Mouse (Mus musculus): Measurements from ENCODE around the gene Tmem200a.

Gene Tmem200a

DNA sequence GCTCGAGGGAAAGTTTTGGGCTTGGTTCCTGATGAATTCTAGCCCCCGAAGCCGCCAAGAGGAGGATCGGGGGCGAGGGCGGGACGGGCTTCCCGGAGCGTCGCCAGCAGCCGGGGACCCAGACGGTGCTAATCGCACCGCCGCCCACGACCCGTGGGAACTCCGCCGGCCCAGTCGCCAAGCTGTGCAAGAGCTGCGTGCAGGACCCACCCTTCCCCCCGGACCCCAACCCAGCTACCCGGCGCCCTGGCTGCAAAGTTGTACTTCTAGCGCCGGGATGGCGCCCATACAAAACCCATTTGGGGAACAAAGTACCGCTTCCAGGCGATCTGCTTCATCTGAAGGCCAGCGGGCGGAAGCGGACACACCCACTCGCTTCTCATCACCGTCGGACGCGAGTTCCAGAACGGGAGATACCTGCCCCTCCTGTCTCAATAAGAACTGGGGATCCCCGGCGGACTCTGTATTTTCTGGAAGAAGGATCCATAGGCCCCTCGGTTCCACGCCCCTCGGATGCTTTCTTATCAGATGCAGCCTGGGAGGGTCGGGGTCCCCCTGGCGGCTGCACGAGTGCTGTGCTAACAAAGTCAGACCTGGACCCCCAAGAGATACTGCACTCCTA is at the start of gene Tmem200a:
Gene Tmem200a, minus strand, starts transcription at position 532 of the 622 bp plus-strand sequence.
- peak; percentile 30 for DNase-seq

DNA sequence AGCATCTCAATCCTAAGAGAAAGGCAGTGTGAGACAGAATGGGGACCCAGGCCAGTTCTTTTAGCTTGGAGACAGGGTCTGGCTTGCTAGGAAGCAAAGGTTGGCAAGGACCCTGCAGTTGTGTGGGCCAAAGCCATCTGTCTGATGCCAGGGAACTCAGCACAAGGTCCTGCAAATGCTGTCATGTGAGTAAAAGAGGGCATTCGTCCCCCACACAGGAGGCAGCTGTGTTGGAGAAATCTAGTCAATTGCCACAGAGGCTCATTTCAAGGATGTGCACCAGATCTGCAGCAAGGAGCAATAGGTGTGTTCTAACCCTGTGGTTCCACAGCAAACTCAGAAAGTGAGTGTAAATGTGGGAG is 41.0 kb upstream of the Tmem200a start:
- DNase-seq = no peak

DNA sequence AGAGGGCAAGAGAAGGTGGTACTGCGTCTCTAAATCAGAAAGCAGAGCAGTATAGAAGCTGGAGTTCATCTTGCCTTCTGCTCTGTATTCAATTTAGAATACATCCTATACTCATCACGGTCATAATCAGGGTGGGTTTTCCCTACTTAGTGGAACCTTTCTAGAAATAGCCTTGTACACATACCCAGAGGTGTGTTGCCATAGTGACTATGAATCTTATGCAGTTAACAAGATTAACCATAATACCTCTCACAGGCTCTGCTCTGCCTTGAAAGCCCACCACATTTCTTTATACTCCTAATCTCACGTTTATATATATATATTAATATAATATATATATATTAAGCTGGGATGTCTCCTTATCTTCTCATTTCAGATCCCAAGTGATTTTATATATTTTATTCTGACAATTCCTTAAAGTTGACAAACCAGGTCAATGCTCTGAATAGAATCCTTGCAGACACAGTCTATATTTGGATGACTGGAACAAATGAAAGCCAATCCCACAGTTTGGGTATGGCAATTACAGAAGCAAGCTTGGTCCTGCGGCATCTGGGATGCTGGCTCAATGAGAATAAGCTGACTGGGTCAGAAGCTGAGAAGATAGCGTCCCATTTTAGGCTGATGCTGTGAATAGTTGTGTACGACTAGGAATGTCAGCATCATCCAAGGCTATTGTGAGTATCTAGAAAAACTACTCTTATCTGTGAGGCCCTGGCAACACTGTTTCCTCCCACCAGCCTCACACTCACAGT is 40.4 kb upstream of the Tmem200a start:
- no peak for DNase-seq

DNA sequence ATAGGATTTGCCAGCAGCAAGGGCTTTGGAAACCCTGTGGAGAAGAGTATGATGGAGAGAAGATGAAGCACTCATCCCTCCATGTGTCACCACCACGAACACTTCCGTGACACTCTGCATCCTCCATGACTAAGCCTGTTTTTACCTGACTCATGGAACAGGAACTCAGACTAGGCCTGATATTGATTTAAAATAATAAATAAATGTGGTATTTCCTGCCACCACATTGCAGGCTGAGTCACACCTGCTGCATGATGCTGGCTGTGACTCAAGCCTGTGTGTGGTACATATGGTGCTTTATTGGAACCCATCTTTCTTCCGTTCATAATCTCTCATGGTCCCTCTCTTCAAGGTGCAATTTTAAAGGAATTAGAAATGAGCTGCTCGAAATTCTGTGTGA is 35.6 kb upstream of the Tmem200a start:
- no peak for DNase-seq

DNA sequence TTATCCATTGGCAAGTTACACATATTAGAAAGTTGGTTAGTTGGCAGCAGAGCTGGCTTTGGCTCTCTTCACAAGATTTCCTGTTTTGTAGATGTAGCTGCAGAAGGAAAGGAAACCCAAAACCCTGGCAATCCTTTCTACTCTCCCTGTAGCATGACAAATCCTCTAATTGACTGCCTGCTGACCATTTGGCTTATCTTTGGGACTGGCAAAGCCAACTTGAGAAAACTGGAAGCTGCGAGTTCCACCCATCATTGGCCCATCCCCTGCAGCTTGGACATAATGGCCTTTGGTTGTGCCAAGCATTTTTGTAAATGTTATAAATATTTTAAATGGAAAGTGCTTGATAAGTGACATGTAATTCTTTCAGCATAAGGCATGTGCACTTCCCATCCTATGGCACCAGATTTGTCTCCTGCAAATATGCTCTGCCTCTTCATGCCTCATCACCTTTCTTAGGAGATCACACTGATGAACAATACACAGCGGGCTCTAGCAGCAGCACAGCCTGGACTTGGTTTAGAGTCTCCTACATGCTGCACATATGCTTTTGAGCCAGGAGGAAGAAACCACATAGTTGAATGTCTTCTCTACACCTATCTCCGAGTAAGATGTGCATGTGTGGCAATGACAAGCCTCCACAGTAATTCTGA is 24.6 kb upstream of the Tmem200a start:
- DNase-seq = no peak

DNA sequence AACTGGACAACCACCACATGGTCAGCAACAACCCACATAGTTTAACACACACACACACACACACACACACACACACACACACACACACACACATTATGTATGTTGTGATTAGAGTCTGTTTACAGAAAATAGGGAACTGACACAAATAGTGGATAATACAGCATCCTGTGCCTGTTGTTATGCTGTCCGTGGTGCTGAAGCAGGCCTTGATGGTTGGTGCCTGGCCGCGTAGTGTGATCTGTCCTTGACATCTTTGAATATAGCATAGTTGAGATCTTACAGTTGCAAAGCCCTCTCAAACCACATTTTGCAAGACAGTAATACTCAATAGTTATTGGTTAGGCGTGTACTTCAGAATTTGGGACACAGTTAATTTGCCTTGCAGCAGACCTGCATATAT is 3.2 kb upstream of the Tmem200a start:
- DNase-seq = no peak

DNA sequence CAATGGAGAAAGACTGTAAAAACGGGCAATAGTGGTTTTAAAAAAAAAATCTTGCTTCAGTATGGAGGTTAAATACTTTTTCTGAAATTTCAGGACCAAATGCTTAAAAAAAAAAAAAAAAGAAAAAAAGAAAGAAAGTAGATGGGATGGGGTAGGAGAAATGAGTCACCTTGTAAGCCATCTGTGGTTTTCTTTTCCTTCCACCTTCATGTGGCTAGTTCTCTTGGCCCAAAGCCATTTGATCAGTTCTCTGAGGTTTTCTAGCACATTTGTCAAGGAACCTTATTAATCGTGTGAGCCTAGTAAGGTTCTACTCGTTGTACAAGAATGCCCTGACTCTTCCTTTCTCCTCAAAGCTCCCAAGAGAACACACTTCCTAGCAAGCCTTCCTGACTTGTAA is 826 bp upstream of the Tmem200a start:
- DNase-seq = no peak

DNA sequence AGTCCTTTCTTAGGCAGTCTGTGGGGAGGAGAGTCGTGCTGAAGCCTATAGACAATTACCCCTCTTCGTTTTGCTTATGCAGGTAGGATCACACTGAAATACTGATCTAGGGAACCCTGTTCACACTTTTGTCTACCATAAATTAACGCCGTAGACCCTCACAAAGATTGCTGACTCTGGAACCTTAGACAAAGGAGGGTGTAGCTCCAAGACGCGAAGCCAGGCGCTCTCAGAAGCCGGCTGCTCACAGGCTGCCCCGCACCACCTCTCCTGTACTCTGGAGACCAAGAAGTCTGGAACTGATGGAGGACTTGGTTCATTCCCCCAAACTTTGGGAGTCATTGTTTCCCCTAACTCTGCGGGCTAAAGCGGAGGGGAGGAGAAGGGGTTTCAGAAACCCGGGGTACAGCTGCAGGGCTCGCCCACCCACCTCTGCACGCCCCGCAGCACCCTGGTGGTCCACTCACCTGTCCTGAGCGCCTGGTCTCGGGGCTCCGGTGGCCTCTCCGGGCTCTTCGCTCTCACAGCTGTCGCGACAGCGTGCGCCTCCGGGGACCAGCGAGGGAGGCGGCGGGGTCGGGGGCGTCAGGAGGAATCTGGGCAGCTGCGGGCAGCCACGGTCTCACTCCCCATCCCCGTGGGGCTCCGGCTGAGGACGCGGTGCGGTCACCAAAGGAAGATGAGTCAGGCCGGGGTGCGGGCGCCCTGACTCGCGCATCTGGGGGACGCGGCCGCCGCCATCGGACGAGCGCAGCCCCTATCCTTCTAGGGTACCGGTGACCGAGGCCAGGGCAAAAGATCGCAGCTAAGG is 976 bp downstream of the Tmem200a start, which contains the start of gene Gm9767:
Gene Gm9767, plus strand, starts transcription at position 585 of the 811 bp plus-strand sequence.
- no peak for DNase-seq

DNA sequence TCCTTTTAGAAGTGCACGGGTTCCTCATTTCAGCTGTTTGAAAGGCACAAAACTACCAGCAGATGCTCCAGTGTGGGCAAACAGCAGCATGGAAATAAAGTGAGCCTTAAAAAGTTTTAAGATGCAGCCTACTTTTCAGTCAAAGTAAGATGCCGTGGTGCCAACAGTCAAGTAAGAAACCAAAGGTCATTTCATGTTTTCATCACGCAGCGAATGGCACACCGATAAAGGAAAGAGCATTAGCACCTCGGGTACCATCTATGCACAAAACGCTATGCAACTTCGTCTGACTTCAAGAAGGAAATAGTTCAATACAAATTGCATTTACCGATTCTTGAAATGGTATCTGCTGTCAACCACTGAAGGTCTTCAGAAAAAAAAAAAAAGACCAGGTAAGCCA is 1.9 kb downstream of the Tmem200a start:
- no peak for DNase-seq

DNA sequence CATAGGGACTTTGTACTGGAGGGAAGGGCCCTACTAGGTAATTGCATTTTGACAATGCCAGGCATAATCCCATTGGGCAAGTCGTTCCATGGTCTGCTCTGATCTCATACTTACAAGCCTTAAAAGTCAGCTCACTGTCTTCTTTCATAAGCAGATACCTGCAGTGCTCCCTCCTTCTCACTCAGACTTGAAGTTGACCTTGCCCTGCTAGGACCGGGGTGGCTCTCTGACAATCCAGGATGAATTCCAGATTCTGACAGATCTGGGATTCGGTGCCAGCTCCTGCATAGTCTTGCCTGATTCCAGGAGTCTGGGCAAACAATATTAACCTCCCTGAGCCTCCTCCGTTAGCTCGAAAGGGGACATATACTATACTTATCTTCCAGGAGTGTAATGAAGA is 6.9 kb downstream of the Tmem200a start:
- no peak for DNase-seq

DNA sequence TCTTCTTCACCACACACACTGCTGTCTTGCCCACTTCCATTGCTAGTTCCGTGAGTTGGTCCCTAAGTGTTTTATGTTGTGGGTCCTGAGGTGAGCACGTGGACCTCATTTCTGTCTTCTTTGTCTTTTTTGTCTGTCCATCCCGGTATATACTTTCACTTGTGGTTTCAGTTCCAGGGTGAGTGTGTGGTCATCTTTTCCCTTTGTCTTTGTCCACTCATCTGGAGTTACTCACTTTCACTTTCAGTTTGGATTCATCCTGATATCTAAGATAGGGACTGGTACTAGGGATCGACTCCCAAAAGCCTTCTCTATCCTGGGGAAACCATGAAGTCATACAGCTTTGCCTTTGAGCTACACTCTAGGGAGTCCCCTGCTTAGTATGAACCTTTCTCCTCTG is 15.8 kb downstream of the Tmem200a start:
- no peak for DNase-seq

DNA sequence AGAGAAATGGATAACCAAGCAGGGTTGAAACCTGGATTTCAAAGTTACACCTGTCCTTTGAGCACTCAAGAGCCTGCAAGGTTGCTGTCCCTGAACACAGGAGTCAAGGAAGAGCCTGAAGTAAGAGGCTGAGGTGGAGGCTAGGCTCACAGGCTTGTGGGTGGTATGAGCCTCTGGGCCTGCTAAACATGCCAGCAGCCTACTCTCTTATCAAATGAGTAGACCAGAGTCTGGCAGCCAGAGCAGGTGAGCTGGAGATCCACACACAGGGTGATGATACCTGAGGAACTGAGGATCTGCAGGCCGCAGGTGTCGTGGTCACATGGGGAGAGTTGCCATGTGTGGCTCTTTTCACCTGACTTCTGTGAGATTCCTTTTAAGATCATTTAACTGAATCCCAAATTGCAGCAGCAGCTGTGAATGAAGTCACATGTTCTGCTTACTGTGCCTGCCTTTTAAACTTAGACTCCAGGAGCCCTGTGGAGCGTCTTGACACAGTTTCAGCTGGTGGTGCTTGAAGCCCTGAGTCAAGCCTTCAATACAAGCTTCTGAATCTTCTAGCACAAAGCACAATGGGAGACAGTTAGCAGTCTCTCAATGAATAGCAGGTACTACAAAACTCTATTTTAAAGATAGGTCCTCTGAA is 19.1 kb downstream of the Tmem200a start:
- no peak for DNase-seq

DNA sequence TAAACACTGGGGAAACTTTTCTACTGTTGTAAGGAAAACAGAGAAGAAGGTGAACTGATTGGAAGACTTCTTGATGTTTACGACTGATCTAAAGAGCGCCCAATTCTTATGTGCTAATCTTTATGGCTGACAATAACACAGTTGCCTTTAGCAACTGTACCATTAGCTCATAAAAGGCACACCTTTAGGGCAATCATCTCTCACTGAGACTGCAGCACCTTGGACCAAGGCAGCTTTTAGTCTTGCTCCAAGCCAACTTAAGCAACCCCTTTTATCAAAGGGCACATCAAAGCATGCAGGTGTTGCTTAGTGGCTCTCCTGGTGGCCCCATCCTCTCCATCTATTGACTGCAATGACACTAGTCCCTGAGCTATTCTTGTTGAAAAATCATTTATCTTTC is 27.7 kb downstream of the Tmem200a start:
- DNase-seq = no peak

DNA sequence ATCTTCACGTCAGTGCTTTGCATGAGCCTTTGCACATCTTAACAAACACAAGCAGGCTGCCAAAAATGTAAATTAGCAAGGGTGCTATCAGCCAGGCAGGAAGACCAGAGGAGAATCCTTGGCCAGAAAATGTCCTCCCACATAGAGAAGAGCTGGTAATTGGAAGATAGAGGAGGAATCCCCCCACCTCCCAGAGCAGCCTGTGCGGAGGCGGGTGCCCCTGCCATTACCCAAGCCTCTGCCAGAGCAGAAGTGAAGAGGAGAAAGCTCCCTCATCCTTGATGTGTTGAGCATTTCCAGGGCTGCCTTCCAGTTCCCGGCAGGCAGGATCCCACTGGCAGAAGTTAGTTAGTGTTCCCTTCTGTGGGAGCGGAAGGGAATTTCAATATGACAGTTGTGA is 43.9 kb downstream of the Tmem200a start:
- no peak for DNase-seq

DNA sequence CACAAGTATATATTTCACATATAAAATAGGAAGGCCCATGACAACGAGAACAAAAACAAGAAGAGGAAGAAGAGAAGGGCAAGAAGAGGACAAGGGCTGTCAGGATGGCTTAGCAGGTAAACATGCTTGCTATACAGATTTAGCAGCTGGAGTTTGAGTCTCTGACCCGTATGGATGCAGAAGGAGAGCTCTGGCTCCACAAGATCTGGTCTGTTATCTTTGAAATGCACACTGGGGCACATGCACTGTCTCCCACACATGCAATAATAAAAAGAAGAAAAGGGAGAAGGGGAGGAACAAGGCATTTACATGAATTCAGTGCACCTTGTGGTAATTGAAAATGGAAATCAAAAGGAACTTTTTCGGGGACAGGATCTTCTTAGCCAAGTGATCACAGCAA is 60.1 kb downstream of the Tmem200a start:
- no peak for DNase-seq

DNA sequence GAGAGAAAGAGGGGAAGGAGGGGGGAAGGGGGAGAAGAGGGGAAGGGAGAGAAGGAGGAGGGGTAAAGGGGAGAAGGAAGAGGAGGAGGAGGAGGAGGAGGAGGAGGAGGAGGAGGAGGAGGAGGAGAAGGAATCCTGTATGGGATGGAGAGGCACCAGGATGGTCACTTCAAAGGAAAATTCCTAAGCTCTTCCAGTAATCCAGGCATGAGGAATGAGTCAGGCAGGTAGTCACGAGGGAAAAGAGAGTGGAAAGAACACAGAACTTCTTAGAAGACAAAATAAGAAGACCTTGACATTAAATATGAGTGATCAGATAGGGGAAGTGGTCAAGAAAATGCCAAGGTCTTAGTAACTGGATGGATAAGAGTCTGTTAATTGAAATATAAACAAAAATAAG is 64.6 kb downstream of the Tmem200a start:
- DNase-seq = no peak

DNA sequence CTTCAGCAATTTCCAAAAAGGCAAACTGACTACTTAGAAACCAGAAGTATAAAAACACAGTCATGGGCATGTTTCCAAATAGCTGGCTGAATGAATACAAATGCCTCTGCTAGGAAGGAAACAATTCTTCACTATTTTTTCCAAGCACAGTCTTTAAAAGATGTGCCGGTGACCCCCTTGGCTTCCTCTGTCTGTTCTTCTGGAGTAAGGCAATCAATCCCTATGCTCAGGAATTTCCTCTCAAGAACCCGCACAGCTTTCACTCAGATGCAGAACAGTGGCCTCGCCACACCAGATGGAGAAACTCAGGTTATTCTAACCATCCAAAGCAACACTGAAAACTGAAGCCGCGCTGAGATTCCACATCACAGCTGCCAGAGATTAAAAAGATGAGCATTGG is 69.9 kb downstream of the Tmem200a start:
- DNase-seq = no peak

DNA sequence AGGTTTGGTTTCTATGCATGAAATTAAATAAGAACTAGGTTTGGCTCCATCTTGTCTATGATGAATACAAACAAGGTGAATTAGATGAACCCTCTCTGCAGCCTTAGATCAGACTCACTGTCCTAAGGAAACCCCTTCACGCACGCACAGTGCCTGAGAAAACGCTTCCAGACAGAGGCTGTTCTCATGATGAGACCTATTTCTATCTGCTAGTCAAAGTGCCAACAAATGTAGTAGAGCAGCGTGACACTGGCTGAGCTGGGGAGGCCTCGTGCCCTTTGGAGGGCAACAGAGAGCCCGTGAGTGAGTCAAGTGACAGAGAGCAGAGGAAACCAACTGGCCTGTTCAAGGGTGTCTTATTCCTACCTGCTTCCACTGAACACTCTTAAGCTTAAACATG is 73.4 kb downstream of the Tmem200a start:
- DNase-seq = no peak

DNA sequence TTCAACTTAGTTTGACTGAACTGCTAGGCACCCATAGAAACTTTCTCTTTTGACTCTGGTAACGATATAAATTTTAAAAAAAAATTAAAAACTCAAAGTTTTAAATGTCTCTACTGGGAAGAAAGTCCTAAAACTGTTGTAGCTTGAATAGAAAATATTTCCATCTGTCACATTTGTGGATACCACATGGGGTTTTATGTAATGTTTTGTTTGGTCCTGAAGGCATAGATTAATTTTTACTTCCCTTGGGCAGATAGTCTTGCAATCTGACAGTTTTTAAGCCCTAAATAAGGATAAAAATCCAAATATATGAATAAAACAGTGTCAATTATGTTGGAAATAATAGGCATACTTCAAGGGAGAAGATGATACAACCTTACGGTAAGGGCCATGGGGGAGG is 78.0 kb downstream of the Tmem200a start:
- DNase-seq = no peak

DNA sequence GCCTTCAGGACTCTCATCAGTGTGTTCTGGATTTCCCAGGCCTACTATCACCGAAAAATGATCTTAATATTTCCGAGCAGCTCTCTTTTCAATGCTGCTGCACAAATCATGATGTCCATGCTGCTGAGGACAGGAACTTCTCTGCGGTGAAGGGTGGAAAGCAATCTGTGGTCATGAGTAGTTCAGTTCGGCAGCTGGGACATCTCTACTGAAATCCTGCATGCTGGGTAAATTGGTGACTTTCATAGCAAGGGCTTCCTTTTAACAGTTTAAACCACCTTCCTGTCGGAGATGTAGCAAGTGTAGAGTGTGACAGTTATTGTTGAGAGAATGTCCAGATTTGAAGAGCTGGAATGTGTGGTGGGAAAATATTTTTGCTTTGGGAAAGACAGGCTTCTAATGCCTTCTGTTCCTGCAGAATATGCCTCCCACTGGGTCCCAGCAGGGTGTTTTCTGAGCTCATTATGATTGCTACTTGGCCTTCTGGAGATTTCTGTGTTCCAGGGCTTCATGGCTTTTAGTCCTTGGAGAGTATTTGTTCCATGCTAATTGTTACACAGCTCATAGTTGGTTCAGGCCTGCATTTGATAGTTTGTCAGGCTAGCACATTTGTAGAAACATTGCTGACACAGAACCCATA is 79.4 kb downstream of the Tmem200a start:
- DNase-seq = no peak

DNA sequence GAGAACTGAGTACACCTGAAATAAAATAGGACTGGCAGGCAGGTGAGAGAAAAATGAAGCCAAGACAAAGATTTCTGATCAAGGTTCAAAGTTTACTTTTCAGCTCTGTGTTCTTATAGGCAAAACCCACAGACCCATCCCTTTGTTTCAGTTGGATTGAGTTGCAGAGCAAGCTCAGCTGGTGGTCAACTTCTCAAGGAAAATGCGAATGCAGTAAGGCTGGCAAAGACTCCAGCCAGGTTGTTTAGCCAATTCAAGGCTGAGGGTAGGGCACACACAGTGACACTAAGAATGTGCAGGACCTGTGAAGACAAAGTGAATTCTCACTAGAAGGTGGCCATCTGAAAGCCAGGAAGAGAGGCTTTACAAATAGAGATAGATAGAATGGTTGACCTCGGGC is 94.8 kb downstream of the Tmem200a start:
- DNase-seq = no peak

DNA sequence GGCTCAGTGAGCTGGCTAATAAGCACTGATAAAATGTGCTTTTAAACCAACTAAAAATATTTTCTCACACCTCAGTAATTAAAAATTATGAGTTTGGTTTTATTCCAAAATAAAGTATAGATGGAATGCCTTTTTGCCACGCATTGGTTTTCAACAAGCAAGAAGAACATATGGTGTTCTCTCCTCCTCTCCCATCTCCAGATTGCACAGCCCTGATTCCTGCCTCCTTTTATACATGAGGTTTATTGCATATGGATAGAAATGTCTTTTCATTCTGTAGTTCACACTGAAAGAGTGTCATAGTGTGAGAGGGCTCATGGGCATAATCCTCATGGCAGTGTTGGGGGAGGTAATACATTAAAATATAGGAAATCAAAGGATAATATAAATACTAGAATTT is 96.2 kb downstream of the Tmem200a start:
- no peak for DNase-seq

All from lung, postnatal 36 days (tissue).